12 mouse cellular contexts compared by ENCODE assay signal in the genomic region with DNA sequence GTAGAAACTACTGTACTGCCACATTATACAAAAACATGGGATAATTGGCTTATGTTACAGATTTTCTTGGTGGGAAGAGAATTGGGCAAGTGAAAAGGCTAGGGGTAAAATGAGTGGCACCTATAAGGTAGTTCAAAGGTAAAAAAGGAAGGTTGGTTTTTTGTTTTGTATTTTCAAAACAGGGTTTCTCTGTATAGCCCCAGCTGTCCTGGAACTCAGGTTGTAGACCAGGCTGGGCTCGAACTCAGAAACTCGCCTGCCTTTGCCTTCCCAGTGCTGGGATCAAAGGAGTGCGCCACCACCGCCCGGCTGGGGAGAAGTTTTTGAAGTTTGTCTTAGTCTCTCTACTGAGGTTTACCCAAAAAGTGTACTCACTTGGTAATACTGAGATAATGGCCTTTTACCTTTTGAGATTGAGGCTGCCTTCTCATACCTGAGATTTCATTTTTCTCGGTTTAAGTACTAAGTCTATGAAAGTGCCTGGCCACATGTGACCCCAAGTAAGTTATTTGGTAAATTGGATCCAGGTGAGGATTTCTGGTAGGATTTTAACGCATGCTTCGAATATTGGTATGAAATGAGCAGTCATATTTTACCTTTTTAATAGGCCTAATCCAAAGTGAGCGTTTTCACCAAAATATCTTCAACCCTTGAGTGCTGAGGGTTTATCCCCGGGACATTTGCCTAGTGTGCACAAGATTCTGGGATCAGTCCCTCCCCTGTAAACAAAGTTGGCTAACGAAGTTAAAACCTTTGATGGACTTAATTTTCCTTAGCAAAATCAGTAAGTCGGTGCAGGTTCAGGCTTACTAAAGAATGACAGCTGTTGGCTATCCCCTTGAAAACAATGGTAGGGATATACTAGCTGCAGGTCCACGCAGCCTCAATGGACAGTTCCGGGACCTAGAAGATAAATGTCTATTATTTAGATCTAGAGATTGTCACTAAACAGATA. TPM values are rescaled to one million over a fixed set of nuclear protein-coding genes. Genes with fewer than 3 reads are reported as not detected.
A peak's percentile ranks its signal among the peaks of the same experiment; 100 is the strongest.
DNase-seq lines count a peak whose midpoint lies in the region; ATAC-seq and TF ChIP-seq lines count a peak whose summit lies in the region.
"Had no signal": no experiment of that assay in that cellular context is flagged by ENCODE, and none has a peak within 500 bp of the region (broad histone marks: within the 10 kb centered on the region; RNA-seq: fewer than 3 reads in every experiment).

No protein-coding gene starts in this region.

- no peak for TF ChIP-seq CTCF in intestine, postnatal 0 days (IDR thresholded peaks at IDR 0.05; ENCODE audit: low read depth)

- ATAC-seq in heart, embryonic 11.5 days (replicated peaks; ENCODE audit: insufficient number of reproducible peaks, low FRiP score, low TSS enrichment): no peak
- ATAC-seq in intestine, postnatal 0 days: peak; percentile 29; the same call in 1 of the 2 replicates

- H3K4me2 ChIP-seq in heart, embryonic 11.5 days: no peak overlapping the region
- H3K4me2 ChIP-seq in intestine, postnatal 0 days (replicated peaks; ENCODE audit: low read depth): no peak overlapping the region
- H3K4me2 ChIP-seq: heart, embryonic 15.5 days; lung, embryonic 15.5 days had no signal

- WGBS in heart, embryonic 11.5 days (ENCODE audit: insufficient replicate concordance): 38% methylated on average over 14 of the region's 14 CpGs
- 38% methylated on average over 14 of the region's 14 CpGs for WGBS in intestine, postnatal 0 days

- no peaks in the 10 kb centered on the region for H3K27me3 ChIP-seq in heart, embryonic 11.5 days (ENCODE audit: control insufficient read depth, insufficient read depth, low read length)
- no peaks in the 10 kb centered on the region for H3K27me3 ChIP-seq in intestine, postnatal 0 days (replicated peaks; ENCODE audit: control insufficient read depth, insufficient read depth, low read length)
- H3K27me3 ChIP-seq: heart, embryonic 15.5 days; lung, embryonic 15.5 days had no signal

- no peaks in the 10 kb centered on the region for H3K9me3 ChIP-seq in heart, embryonic 11.5 days (replicated peaks; ENCODE audit: control insufficient read depth, low read length)
- no peaks in the 10 kb centered on the region for H3K9me3 ChIP-seq in intestine, postnatal 0 days (ENCODE audit: control insufficient read depth)
- H3K9me3 ChIP-seq: heart, embryonic 15.5 days; lung, embryonic 15.5 days had no signal

- no peaks in the 10 kb centered on the region; the same call in 1 of the 2 replicates for H3K36me3 ChIP-seq in heart, embryonic 11.5 days (ENCODE audit: control insufficient read depth, insufficient read depth, low read length)
- peaks cover 16% of the 10 kb centered on the region for H3K36me3 ChIP-seq in intestine, postnatal 0 days (ENCODE audit: control insufficient read depth, insufficient read depth)

- peak; percentile 63 for DNase-seq in heart, adult 11 months
- peak; percentile 26 for DNase-seq in thymus, postnatal 25 days
- DNase-seq in thymus, adult 18-20 months: no peak
- no peak for DNase-seq in ovary, postnatal 36 days (ENCODE audit: low spot score)
- no peak for DNase-seq in kidney, postnatal 14 days
- no peak for DNase-seq in adrenal gland, adult 8-10 months
- DNase-seq: cerebellum, adult 11-12 months; right cerebral cortex, adult 18-20 months had no signal

- H3K4me3 ChIP-seq in heart, embryonic 11.5 days (ENCODE audit: low read depth, low read length): no peak overlapping the region
- H3K4me3 ChIP-seq in intestine, postnatal 0 days (ENCODE audit: low read depth, low read length): no peak overlapping the region
- H3K4me3 ChIP-seq: heart, embryonic 15.5 days; lung, embryonic 15.5 days had no signal

- no peak overlapping the region for H3K9ac ChIP-seq in heart, embryonic 11.5 days (ENCODE audit: low read depth, low read length)
- H3K9ac ChIP-seq in intestine, postnatal 0 days (ENCODE audit: low read depth, low read length): no peak overlapping the region
- H3K9ac ChIP-seq: heart, embryonic 15.5 days; lung, embryonic 15.5 days had no signal

- no peaks in the 10 kb centered on the region for H3K4me1 ChIP-seq in heart, embryonic 11.5 days (ENCODE audit: control insufficient read depth, insufficient read depth, low read length)
- no peaks in the 10 kb centered on the region for H3K4me1 ChIP-seq in intestine, postnatal 0 days (replicated peaks; ENCODE audit: control insufficient read depth, insufficient read depth, low read length)
- H3K4me1 ChIP-seq: heart, embryonic 15.5 days; lung, embryonic 15.5 days had no signal

- H3K27ac ChIP-seq in heart, embryonic 11.5 days (ENCODE audit: low read depth, low read length): no peak overlapping the region
- H3K27ac ChIP-seq in intestine, postnatal 0 days (ENCODE audit: low read depth, low read length): no peak overlapping the region
- H3K27ac ChIP-seq: heart, embryonic 15.5 days had no signal

RNA-seq across cellular contexts. Expression of a gene that starts 10.7 kb away (rescaled TPM):
- 164 and 174 TPM in 2 replicates for polyA plus RNA-seq in heart, embryonic 11.5 days (2014; fragmentation: Nextera tagmentation; extraction: Ambion mirVana)
- polyA plus RNA-seq in intestine, postnatal 0 days (2015; fragmentation: Nextera tagmentation; extraction: Ambion mirVana): 149 and 151 TPM in 2 replicates
- 100 to 1,000 TPM; 269 to 378 (median 343) TPM for total RNA-seq in adrenal gland, adult 8-10 months (2022)

RNA-seq across cellular contexts. Expression of a gene that starts 34.7 kb away (rescaled TPM):
- 46.7 and 48.7 TPM in 2 replicates for polyA plus RNA-seq in heart, embryonic 11.5 days (2014; fragmentation: Nextera tagmentation; extraction: Ambion mirVana)
- polyA plus RNA-seq in intestine, postnatal 0 days (2015; fragmentation: Nextera tagmentation; extraction: Ambion mirVana): 93.6 and 98.0 TPM in 2 replicates
- 100 to 1,000 TPM in 3 of 4 experiments, 10 to 100 TPM in 1; 93.7 to 115 (median 107) TPM for total RNA-seq in adrenal gland, adult 8-10 months (2022)

Comparison
In these comparisons a context has a peak if more than half of its experiments do, and no peak if none do; other contexts are left out.
1. DNase-seq: peak in heart, adult 11 months (single experiment) and thymus, postnatal 25 days (single experiment); none in thymus, adult 18-20 months (0 of 2), ovary, postnatal 36 days (single experiment), kidney, postnatal 14 days (single experiment) and adrenal gland, adult 8-10 months (single experiment).